In the genomic region with DNA sequence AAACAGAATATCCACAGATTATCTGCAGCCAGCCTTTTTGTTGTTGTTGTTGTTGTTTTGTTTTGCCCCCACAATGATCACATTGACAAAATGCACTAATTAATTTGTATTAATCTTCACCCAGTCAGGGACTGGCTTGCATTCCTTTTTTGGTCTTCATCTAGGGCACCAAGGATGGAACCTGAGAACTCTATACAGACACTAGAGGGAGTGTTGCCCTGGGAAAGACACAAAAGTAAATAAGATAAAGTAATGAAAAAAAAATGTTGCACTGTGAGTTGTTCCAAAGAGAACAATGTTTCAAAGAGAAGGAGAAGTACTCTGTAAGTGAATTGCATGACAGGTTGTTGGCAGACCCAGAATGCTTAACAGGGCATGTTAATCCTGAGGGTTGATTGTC, we compare ENCODE assay signal across 23 mouse cellular contexts. TPM values are rescaled to one million over a fixed set of nuclear protein-coding genes. Genes with fewer than 3 reads are reported as not detected.
DNase-seq lines count a peak whose midpoint lies in the region; ATAC-seq and TF ChIP-seq lines count a peak whose summit lies in the region.
"Had no signal": no experiment of that assay in that cellular context is flagged by ENCODE, and none has a peak within 500 bp of the region (broad histone marks: within the 10 kb centered on the region; RNA-seq: fewer than 3 reads in every experiment).

No protein-coding gene starts in this region.

- no peaks in the 10 kb centered on the region for H3K36me3 ChIP-seq in forebrain, postnatal 0 days (ENCODE audit: insufficient read depth)
- H3K36me3 ChIP-seq in forebrain, embryonic 13.5 days (ENCODE audit: poor library complexity, severe bottlenecking) = no peaks in the 10 kb centered on the region
- no peaks in the 10 kb centered on the region for H3K36me3 ChIP-seq in intestine, postnatal 0 days (ENCODE audit: control insufficient read depth, insufficient read depth)
- H3K36me3 ChIP-seq in intestine, embryonic 16.5 days (ENCODE audit: control insufficient read depth, insufficient read depth, low read length) = no peaks in the 10 kb centered on the region
- no peaks in the 10 kb centered on the region; the same call in 1 of the 2 replicates for H3K36me3 ChIP-seq in midbrain, embryonic 14.5 days (ENCODE audit: control insufficient read depth, insufficient read depth, low read length)
- no peaks in the 10 kb centered on the region for H3K36me3 ChIP-seq in midbrain, embryonic 16.5 days (ENCODE audit: control insufficient read depth, insufficient read depth, low read length)
- H3K36me3 ChIP-seq in stomach, postnatal 0 days (ENCODE audit: control insufficient read depth, insufficient read depth, low read length) = no peaks in the 10 kb centered on the region
- H3K36me3 ChIP-seq: embryonic facial prominence, embryonic 12.5 days; forebrain, embryonic 12.5 days; heart, embryonic 10.5 days; heart, embryonic 15.5 days; hindbrain, embryonic 13.5 days had no signal

- peak; percentile 33 for DNase-seq in forebrain, postnatal 0 days
- peak; percentile 41 for DNase-seq in midbrain, embryonic 14.5 days
- no peak for DNase-seq in stomach, postnatal 0 days (ENCODE audit: low spot score)
- DNase-seq in cerebellum, adult 18-20 months = no peak
- DNase-seq: adrenal gland, postnatal 10 days; cerebellum, adult 2 months; cerebellum, postnatal 10 days; embryo, embryonic 11 days; gastrocnemius, postnatal 36 days; heart, adult 11 months; heart, postnatal 14 days had no signal

- no peak overlapping the region for H3K4me3 ChIP-seq in forebrain, postnatal 0 days (ENCODE audit: low read depth, low read length)
- H3K4me3 ChIP-seq in forebrain, embryonic 13.5 days = no peak overlapping the region
- no peak overlapping the region for H3K4me3 ChIP-seq in intestine, postnatal 0 days (ENCODE audit: low read depth, low read length)
- no peak overlapping the region for H3K4me3 ChIP-seq in intestine, embryonic 16.5 days (ENCODE audit: low read length)
- no peak overlapping the region for H3K4me3 ChIP-seq in midbrain, embryonic 14.5 days (replicated peaks; ENCODE audit: low read depth, low read length)
- H3K4me3 ChIP-seq in midbrain, embryonic 16.5 days (ENCODE audit: low read depth, low read length) = no peak overlapping the region
- no peak overlapping the region for H3K4me3 ChIP-seq in stomach, postnatal 0 days (ENCODE audit: low read depth, low read length)
- H3K4me3 ChIP-seq: embryonic facial prominence, embryonic 12.5 days; forebrain, embryonic 12.5 days; heart, embryonic 10.5 days; heart, embryonic 15.5 days; hindbrain, embryonic 13.5 days had no signal

- no peak overlapping the region for H3K9ac ChIP-seq in forebrain, postnatal 0 days
- H3K9ac ChIP-seq in forebrain, embryonic 13.5 days = no peak overlapping the region
- H3K9ac ChIP-seq in intestine, postnatal 0 days (ENCODE audit: low read depth, low read length) = no peak overlapping the region
- no peak overlapping the region for H3K9ac ChIP-seq in intestine, embryonic 16.5 days (ENCODE audit: low read depth, low read length)
- no peak overlapping the region for H3K9ac ChIP-seq in midbrain, embryonic 14.5 days (replicated peaks; ENCODE audit: low read length)
- H3K9ac ChIP-seq in midbrain, embryonic 16.5 days (ENCODE audit: low read depth, low read length) = no peak overlapping the region
- H3K9ac ChIP-seq in stomach, postnatal 0 days (ENCODE audit: low read length) = no peak overlapping the region
- H3K9ac ChIP-seq: embryonic facial prominence, embryonic 12.5 days; forebrain, embryonic 12.5 days; heart, embryonic 15.5 days; hindbrain, embryonic 13.5 days had no signal

- no peaks in the 10 kb centered on the region; the same call in 1 of the 2 replicates for H3K9me3 ChIP-seq in forebrain, postnatal 0 days (ENCODE audit: low read length)
- H3K9me3 ChIP-seq in forebrain, embryonic 13.5 days (replicated peaks) = 0 out of 2 replicates have a peak, but pooled peaks cover 6% of the 10 kb centered on the region
- no peaks in the 10 kb centered on the region for H3K9me3 ChIP-seq in intestine, postnatal 0 days (ENCODE audit: control insufficient read depth)
- H3K9me3 ChIP-seq in intestine, embryonic 16.5 days (ENCODE audit: control insufficient read depth, low read length) = no peaks in the 10 kb centered on the region
- peaks cover 6% of the 10 kb centered on the region; the same call in 1 of the 2 replicates for H3K9me3 ChIP-seq in midbrain, embryonic 14.5 days (ENCODE audit: control insufficient read depth, low read length)
- peaks cover 3% of the 10 kb centered on the region; the same call in 1 of the 2 replicates for H3K9me3 ChIP-seq in midbrain, embryonic 16.5 days (replicated peaks; ENCODE audit: control insufficient read depth, low read length, poor library complexity, severe bottlenecking)
- H3K9me3 ChIP-seq in stomach, postnatal 0 days (ENCODE audit: control insufficient read depth, low read length) = 0 out of 2 replicates have a peak, but pooled peaks cover 5% of the 10 kb centered on the region
- H3K9me3 ChIP-seq: embryonic facial prominence, embryonic 12.5 days; heart, embryonic 10.5 days; heart, embryonic 15.5 days had no signal

- H3K4me2 ChIP-seq in forebrain, postnatal 0 days (ENCODE audit: low read depth) = no peak overlapping the region
- H3K4me2 ChIP-seq in forebrain, embryonic 13.5 days = no peak overlapping the region
- no peak overlapping the region for H3K4me2 ChIP-seq in intestine, postnatal 0 days (replicated peaks; ENCODE audit: low read depth)
- H3K4me2 ChIP-seq in intestine, embryonic 16.5 days (ENCODE audit: low read depth, low read length) = no peak overlapping the region
- no peak overlapping the region for H3K4me2 ChIP-seq in midbrain, embryonic 14.5 days (ENCODE audit: low read length)
- H3K4me2 ChIP-seq in midbrain, embryonic 16.5 days (ENCODE audit: low read length) = no peak overlapping the region
- H3K4me2 ChIP-seq in stomach, postnatal 0 days (replicated peaks; ENCODE audit: low read depth) = no peak overlapping the region
- H3K4me2 ChIP-seq: embryonic facial prominence, embryonic 12.5 days; forebrain, embryonic 12.5 days; heart, embryonic 15.5 days; hindbrain, embryonic 13.5 days had no signal

- H3K4me1 ChIP-seq in forebrain, postnatal 0 days (ENCODE audit: insufficient read depth) = no peaks in the 10 kb centered on the region
- H3K4me1 ChIP-seq in forebrain, embryonic 13.5 days = 0 out of 2 replicates have a peak, but pooled peaks cover 7% of the 10 kb centered on the region
- no peaks in the 10 kb centered on the region for H3K4me1 ChIP-seq in intestine, postnatal 0 days (replicated peaks; ENCODE audit: control insufficient read depth, insufficient read depth, low read length)
- no peaks in the 10 kb centered on the region for H3K4me1 ChIP-seq in intestine, embryonic 16.5 days (ENCODE audit: control insufficient read depth, insufficient read depth, low read length)
- H3K4me1 ChIP-seq in midbrain, embryonic 14.5 days (ENCODE audit: control insufficient read depth, insufficient read depth, low read length) = no peaks in the 10 kb centered on the region
- peaks cover 3% of the 10 kb centered on the region; the same call in 1 of the 2 replicates for H3K4me1 ChIP-seq in midbrain, embryonic 16.5 days (ENCODE audit: control insufficient read depth, insufficient read depth, low read length)
- H3K4me1 ChIP-seq in stomach, postnatal 0 days (replicated peaks; ENCODE audit: control insufficient read depth, insufficient read depth) = no peaks in the 10 kb centered on the region
- H3K4me1 ChIP-seq: embryonic facial prominence, embryonic 12.5 days; forebrain, embryonic 12.5 days; heart, embryonic 10.5 days; heart, embryonic 15.5 days had no signal

- no peak for TF ChIP-seq EP300 in stomach, postnatal 0 days (optimal IDR thresholded peaks at IDR 0.05)

- TF ChIP-seq CTCF in forebrain, postnatal 0 days (IDR thresholded peaks at IDR 0.05; ENCODE audit: low read depth) = peak; percentile 62
- TF ChIP-seq CTCF in intestine, postnatal 0 days (IDR thresholded peaks at IDR 0.05; ENCODE audit: low read depth) = peak; percentile 25; the same call in 1 of the 2 replicates
- TF ChIP-seq CTCF in stomach, postnatal 0 days (IDR thresholded peaks at IDR 0.05; ENCODE audit: low read depth) = peak; percentile 32

- H3K27ac ChIP-seq in forebrain, postnatal 0 days (ENCODE audit: low read depth, low read length) = no peak overlapping the region
- H3K27ac ChIP-seq in forebrain, embryonic 13.5 days = no peak overlapping the region
- H3K27ac ChIP-seq in intestine, postnatal 0 days (ENCODE audit: low read depth, low read length) = no peak overlapping the region
- H3K27ac ChIP-seq in intestine, embryonic 16.5 days (ENCODE audit: low read length) = no peak overlapping the region
- H3K27ac ChIP-seq in midbrain, embryonic 14.5 days (replicated peaks; ENCODE audit: low read depth, low read length) = no peak overlapping the region
- no peak overlapping the region for H3K27ac ChIP-seq in midbrain, embryonic 16.5 days (ENCODE audit: low read length)
- H3K27ac ChIP-seq in stomach, postnatal 0 days (replicated peaks) = no peak overlapping the region
- H3K27ac ChIP-seq: embryonic facial prominence, embryonic 12.5 days; forebrain, embryonic 12.5 days; heart, embryonic 10.5 days; heart, embryonic 15.5 days; hindbrain, embryonic 13.5 days had no signal

- H3K27me3 ChIP-seq in forebrain, postnatal 0 days (ENCODE audit: insufficient read depth, low read length) = no peaks in the 10 kb centered on the region
- no peaks in the 10 kb centered on the region for H3K27me3 ChIP-seq in forebrain, embryonic 13.5 days
- no peaks in the 10 kb centered on the region for H3K27me3 ChIP-seq in intestine, postnatal 0 days (replicated peaks; ENCODE audit: control insufficient read depth, insufficient read depth, low read length)
- H3K27me3 ChIP-seq in intestine, embryonic 16.5 days (replicated peaks; ENCODE audit: control insufficient read depth, insufficient read depth, low read length) = no peaks in the 10 kb centered on the region
- H3K27me3 ChIP-seq in midbrain, embryonic 14.5 days (ENCODE audit: control insufficient read depth, insufficient read depth, low read length) = no peaks in the 10 kb centered on the region
- no peaks in the 10 kb centered on the region for H3K27me3 ChIP-seq in midbrain, embryonic 16.5 days (ENCODE audit: control insufficient read depth, insufficient read depth, low read depth, low read length)
- H3K27me3 ChIP-seq in stomach, postnatal 0 days (ENCODE audit: control insufficient read depth, insufficient read depth, low read length) = no peaks in the 10 kb centered on the region
- H3K27me3 ChIP-seq: embryonic facial prominence, embryonic 12.5 days; heart, embryonic 15.5 days; hindbrain, embryonic 13.5 days had no signal

- ATAC-seq in forebrain, postnatal 0 days = no peak
- no peak for ATAC-seq in forebrain, embryonic 13.5 days
- no peak for ATAC-seq in intestine, postnatal 0 days
- ATAC-seq in intestine, embryonic 16.5 days = no peak
- no peak for ATAC-seq in midbrain, embryonic 14.5 days (ENCODE audit: low FRiP score, low TSS enrichment)
- no peak for ATAC-seq in midbrain, embryonic 16.5 days
- ATAC-seq in stomach, postnatal 0 days (ENCODE audit: low FRiP score, low TSS enrichment) = no peak

RNA-seq across cellular contexts. Expression of a gene that starts 9.6 kb away (rescaled TPM):
- 12.6 and 20.8 TPM in 2 replicates for total RNA-seq in forebrain, postnatal 0 days (2014; rRNA removed)
- polyA plus RNA-seq in forebrain, postnatal 0 days (2015; fragmentation: Nextera tagmentation; extraction: Ambion mirVana) = 6.3 and 10.9 TPM in 2 replicates
- polyA plus RNA-seq in forebrain, embryonic 13.5 days (2015; fragmentation: Nextera tagmentation; extraction: Ambion mirVana) = 3.8 and 5.3 TPM in 2 replicates
- 0.33 and 0.37 TPM in 2 replicates for polyA plus RNA-seq in intestine, postnatal 0 days (2015; fragmentation: Nextera tagmentation; extraction: Ambion mirVana)
- polyA plus RNA-seq in intestine, embryonic 16.5 days (2015; fragmentation: Nextera tagmentation; extraction: Ambion mirVana) = 0.45 TPM in 2 replicates
- polyA plus RNA-seq in midbrain, embryonic 14.5 days (2014; fragmentation: Nextera tagmentation; extraction: Ambion mirVana) = 13.6 and 15.2 TPM in 2 replicates
- polyA plus RNA-seq in midbrain, embryonic 16.5 days (2015; fragmentation: Nextera tagmentation; extraction: Ambion mirVana) = 17.5 and 18.3 TPM in 2 replicates
- 0.28 TPM in 2 replicates for polyA plus RNA-seq in stomach, postnatal 0 days (2015; fragmentation: Nextera tagmentation; extraction: Ambion mirVana)
- total RNA-seq: gastrocnemius, adult 8-10 months; gastrocnemius, postnatal 36 days; hematopoietic stem cell, adult 5-6 weeks; MEL had no signal

Comparison
In these comparisons a context has a peak if more than half of its experiments do, and no peak if none do; other contexts are left out.
1. DNase-seq: peak in forebrain, postnatal 0 days (single experiment) and midbrain, embryonic 14.5 days (single experiment); none in stomach, postnatal 0 days (single experiment) and cerebellum, adult 18-20 months (0 of 2).
2. Peak in every context shown above with its lines, with median percentiles within 50 percentile points of each other: CTCF ChIP-seq.